Mouse (Mus musculus): ENCODE measurements around the gene Ajuba. TPM values are rescaled to one million over a fixed set of nuclear protein-coding genes. Genes with fewer than 3 reads are reported as not detected.
A peak's percentile ranks its signal among the peaks of the same experiment; 100 is the strongest.

Ajuba gene
- total and polyA plus RNA-seq, 3 experiments: 0.08 TPM; not detected in 1

DNA sequence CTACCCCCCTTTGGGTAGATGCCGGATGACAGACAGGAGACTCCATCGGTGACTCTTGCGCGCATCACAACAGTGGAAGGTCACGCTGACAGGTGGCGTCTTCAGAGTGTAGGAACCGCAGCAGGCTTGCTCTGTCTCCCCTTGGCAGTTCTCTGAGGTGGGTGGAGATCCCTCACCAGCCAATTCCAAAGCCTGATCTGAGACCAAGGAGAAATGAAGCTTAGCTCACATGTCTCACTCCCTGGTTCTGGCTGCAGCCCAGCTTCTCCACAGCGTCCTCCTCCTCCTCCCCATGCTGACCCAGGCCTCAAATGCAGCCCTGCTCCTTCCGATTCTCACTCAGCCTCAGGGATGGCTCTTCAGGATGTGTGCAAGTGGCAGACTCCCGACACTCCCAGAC, 47.6 kb upstream of the Ajuba start:
- no peaks in the 10 kb centered on the region for H3K27me3 ChIP-seq (ENCODE audit: control insufficient read depth in 1 of 2, insufficient read depth in 2 of 2, low read length in 2 of 2)
- no peak for DNase-seq (ENCODE audit: low read depth, low spot score)

DNA sequence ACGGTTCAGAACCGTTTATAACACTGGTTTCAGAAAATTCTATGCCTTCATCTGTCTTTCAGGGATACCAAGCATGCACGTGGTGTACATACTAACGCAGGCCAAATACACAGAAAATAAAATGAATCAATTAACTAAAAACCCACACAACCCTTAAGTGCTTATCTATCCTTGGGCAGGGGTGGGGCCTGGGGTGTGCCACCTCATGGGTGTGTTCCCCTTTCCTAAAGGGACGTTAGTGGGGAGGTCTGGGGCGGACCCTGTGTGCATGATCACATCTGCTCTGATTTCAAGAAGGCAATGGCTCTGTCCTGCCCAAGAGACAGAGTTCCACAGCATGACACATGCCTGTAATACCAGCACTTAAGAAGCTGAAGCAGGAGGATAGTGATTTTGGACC, 46.0 kb upstream of the Ajuba start:
- H3K27me3 ChIP-seq (ENCODE audit: control insufficient read depth in 1 of 2, insufficient read depth in 2 of 2, low read length in 2 of 2): no peaks in the 10 kb centered on the region
- no peak overlapping the region for H3K4me3 ChIP-seq (ENCODE audit: control insufficient read depth in 1 of 2, insufficient read depth in 1 of 2, low read depth in 2 of 2, low read length in 2 of 2)
- peaks cover 2 to 11% of the 10 kb centered on the region in 2 experiments; a peak in 3 of 4 replicates for H3K4me1 ChIP-seq (ENCODE audit: control insufficient read depth in 1 of 2, insufficient read depth in 2 of 2, low read length in 2 of 2)
- peaks cover 0 to 3% of the 10 kb centered on the region in 2 experiments; a peak in 2 of 4 replicates for H3K36me3 ChIP-seq (ENCODE audit: control insufficient read depth in 1 of 2, insufficient read depth in 2 of 2, low read length in 2 of 2)
- H3K27ac ChIP-seq (ENCODE audit: control insufficient read depth, low read depth, low read length): no peak overlapping the region
- peak; percentile 81 for DNase-seq (ENCODE audit: low read depth, low spot score)
- H3K79me2 ChIP-seq (ENCODE audit: control insufficient read depth, insufficient read depth, low read length, poor library complexity): no peaks in the 10 kb centered on the region
- H3K9ac ChIP-seq (ENCODE audit: control insufficient read depth, low read depth, low read length, poor library complexity, severe bottlenecking): no peak overlapping the region
- H3K9me3 ChIP-seq (replicated peaks; ENCODE audit: insufficient read depth, low read length): no peaks in the 10 kb centered on the region
- 0 out of 2 replicates have a peak, but pooled peaks have one; percentile 36 for TF ChIP-seq HCFC1 (IDR thresholded peaks at IDR 0.05; ENCODE audit: low read depth, low read length)
- TF ChIP-seq BHLHE40 (IDR thresholded peaks at IDR 0.05; ENCODE audit: borderline replicate concordance, low read depth, low read length): peak; percentile 35; the same call in 1 of the 2 replicates
- 0 out of 2 replicates have a peak, but pooled peaks have one; percentile 54 for TF ChIP-seq MYC (IDR thresholded peaks at IDR 0.05; ENCODE audit: low read depth, low read length)
- no peak for TF ChIP-seq KAT2A (conservative IDR thresholded peaks at IDR 0.05; ENCODE audit: low read depth, low read length)
- peak; percentile 36 to 73; a peak in 2 of 4 replicates for TF ChIP-seq EP300 (IDR thresholded peaks at IDR 0.05; ENCODE audit: low read depth in 1 of 2, low read length in 2 of 2)
- peak; percentile 44; the same call in 1 of the 2 replicates for TF ChIP-seq GATA1 (IDR thresholded peaks at IDR 0.05; ENCODE audit: low read depth, low read length)
- peak; percentile 55; the same call in 1 of the 2 replicates for TF ChIP-seq SIN3A (IDR thresholded peaks at IDR 0.05; ENCODE audit: low read length)
- peak; percentile 87 for TF ChIP-seq RCOR1 (IDR thresholded peaks at IDR 0.05; ENCODE audit: low read depth, low read length)
- no peak for TF ChIP-seq JUND (IDR thresholded peaks at IDR 0.05; ENCODE audit: low read depth, low read length)
- TF ChIP-seq USF1 (IDR thresholded peaks at IDR 0.05; ENCODE audit: low read depth, low read length): 0 out of 2 replicates have a peak, but pooled peaks have one; percentile 13
- TF ChIP-seq ETS1 (IDR thresholded peaks at IDR 0.05; ENCODE audit: low read depth, low read length): peak; percentile 34; the same call in 1 of the 2 replicates

More for the DNA sequence above, 47.6 kb upstream of the Ajuba start:
- no peak for TF ChIP-seq USF2 (IDR thresholded peaks at IDR 0.05; ENCODE audit: borderline replicate concordance in 1 of 2, insufficient read depth in 1 of 2, low read depth in 1 of 2, low read length in 2 of 2)
- TF ChIP-seq BHLHE40 (IDR thresholded peaks at IDR 0.05; ENCODE audit: borderline replicate concordance, low read depth, low read length): no peak
- no peak for TF ChIP-seq NELFE (IDR thresholded peaks at IDR 0.05; ENCODE audit: low read depth, low read length)
- no peak for TF ChIP-seq ELF1 (IDR thresholded peaks at IDR 0.05; ENCODE audit: low read depth, low read length)
- TF ChIP-seq KAT2A (conservative IDR thresholded peaks at IDR 0.05; ENCODE audit: low read depth, low read length): no peak
- H3K4me3 ChIP-seq (ENCODE audit: control insufficient read depth in 1 of 2, insufficient read depth in 1 of 2, low read depth in 2 of 2, low read length in 2 of 2): no peak overlapping the region
- H3K36me3 ChIP-seq (ENCODE audit: control insufficient read depth in 1 of 2, insufficient read depth in 2 of 2, low read length in 2 of 2): peaks cover 0 to 12% of the 10 kb centered on the region in 2 experiments; a peak in 2 of 4 replicates
- no peak overlapping the region for H3K9ac ChIP-seq (ENCODE audit: control insufficient read depth, low read depth, low read length, poor library complexity, severe bottlenecking)
- no peaks in the 10 kb centered on the region for H3K9me3 ChIP-seq (replicated peaks; ENCODE audit: insufficient read depth, low read length)
- H3K4me1 ChIP-seq (ENCODE audit: control insufficient read depth in 1 of 2, insufficient read depth in 2 of 2, low read length in 2 of 2): peaks cover 6 to 22% of the 10 kb centered on the region in 2 experiments
- no peak overlapping the region for H3K27ac ChIP-seq (ENCODE audit: control insufficient read depth, low read depth, low read length)
- no peaks in the 10 kb centered on the region for H3K79me2 ChIP-seq (ENCODE audit: control insufficient read depth, insufficient read depth, low read length, poor library complexity)
